Mouse (Mus musculus): Measurements from ENCODE around the gene Polr3gl. TPM values are rescaled to one million over a fixed set of nuclear protein-coding genes. Genes with fewer than 3 reads are reported as not detected.
A peak's percentile ranks its signal among the peaks of the same experiment; 100 is the strongest.
"Not testable (repeated sequence)": the region's sequence is repeated elsewhere in the genome, so short reads cannot be mapped to it uniquely, and the experiment has no call there.

Polr3gl gene
- 10 to 100 TPM; 30.3 to 34.0 TPM for total RNA-seq (2021)
- long read RNA-seq, experiment 1, transcript Polr3gl-201 (8 exons, 1,427 nt), result major isoform, 35 of 44 reads
- long read RNA-seq, experiment 1, partial matches to known transcripts, result 2 of 44 reads
- long read RNA-seq, experiment 1, other reads (novel, unspliced or antisense), result 5 of 44 reads
- long read RNA-seq, experiment 2, transcript Polr3gl-201 (8 exons, 1,427 nt), result major isoform, 31 of 42 reads
- long read RNA-seq, experiment 2, partial matches to known transcripts, result 5 of 42 reads
- long read RNA-seq, experiment 2, other reads (novel, unspliced or antisense), result 6 of 42 reads

DNA sequence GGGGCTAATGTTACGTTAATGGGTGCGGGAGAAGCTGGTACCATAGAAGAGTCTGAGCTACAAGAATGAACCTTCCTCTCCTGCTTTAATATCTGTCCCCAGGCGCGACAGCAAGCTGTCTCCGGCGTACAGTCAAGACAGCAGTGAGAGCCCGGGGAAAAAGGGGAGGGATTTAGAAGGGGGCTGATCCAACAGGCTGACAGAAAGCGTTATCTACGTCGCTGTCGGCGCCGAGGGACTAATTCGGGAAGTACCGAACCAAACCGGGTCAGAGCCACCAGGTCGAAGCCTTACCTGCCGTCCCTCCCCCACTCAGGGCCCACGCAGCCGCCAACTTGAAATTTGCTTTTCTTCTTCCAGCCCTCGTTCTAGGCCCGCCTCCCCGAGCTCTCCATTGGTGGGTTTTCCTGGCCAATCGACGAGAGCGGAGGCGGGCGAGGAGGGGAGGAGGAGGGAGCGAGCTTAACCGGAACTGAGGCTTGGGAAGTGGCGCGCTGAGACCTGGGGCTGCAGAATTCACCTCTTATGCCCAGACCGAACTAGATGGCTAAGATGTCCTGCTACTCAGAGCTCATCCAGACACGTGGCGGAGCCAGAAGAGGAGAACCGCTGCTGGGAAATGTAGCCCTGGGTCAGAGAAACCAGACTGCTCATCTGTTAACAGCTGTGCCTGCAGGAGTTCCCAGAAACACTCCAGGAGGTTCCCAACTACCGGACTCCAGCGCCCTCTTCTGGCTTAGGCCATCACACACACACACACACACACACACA, at the start of gene Polr3gl:
TSS of gene Polr3gl (minus strand) at position 392 of the 771 bp plus-strand sequence.
- intact Hi-C loops (cut with DNase I; ENCODE audit: low total_unique reads), result no loop called here
- peak; percentile 94 for DNase-seq

DNA sequence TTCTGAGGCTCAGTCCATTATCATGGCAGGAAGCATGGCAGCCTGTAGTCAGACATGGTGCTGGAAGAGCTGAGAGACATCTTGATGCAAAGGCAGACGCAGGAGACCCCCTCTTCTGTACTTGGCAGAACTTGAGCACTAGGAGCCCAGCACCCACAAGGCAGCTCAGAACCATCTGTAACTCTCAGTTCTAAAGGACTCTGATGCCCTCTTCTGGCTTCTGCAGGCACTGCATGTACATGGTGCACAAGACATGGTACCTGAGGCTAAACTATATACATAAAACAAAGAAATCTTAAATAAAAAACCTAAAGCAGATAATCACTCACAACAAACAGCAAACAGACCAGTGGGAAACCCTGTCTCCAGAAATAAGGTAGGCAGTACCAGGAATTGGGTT, 45.2 kb upstream of the Polr3gl start:
- intact Hi-C loops (cut with DNase I; ENCODE audit: low total_unique reads), result loop anchor here (5.0 kb wide), 1 partner anchor 52 kb away; no protein-coding TSS in a partner anchor
- DNase-seq, result peak; percentile 35

DNA sequence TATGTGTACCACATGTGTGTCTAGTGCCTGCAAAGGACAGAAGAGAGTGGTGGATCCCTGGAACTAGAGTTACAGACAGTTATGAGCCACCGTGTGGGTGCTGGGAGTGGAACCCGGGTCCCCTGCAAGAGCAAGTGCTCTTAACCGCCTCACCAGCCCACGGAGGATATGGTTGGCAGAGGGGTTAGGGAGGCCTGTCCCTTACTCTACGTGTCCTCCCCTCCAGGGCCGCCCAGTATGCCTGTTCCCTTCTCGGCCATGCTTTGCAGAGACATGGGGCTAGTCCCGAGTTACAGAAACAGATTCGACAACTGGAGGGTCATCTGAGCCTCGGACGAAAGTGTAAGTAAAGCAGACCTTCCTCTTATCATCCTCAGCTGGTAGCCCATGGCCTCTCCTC, 42.5 kb upstream of the Polr3gl start:
- no peak for DNase-seq

DNA sequence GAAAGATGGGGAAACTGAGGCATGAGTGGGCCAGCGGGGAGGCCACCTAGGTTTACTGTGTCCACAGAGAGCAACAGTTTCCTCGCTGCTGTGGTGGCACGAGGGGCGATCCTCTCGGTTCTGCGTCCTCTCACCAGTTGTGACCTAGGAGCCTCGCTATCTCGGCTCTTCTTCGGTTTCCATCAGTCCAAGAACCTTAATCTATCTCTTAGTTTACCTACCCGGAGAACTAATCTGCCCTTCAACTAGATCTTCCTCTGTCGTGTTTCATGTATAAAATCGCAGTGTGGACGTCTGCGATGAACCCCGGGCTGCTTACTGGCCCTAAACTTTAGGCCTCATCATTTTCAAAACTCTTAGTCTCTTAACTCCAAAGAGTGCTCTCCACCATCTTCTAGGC, 41.9 kb upstream of the Polr3gl start:
- DNase-seq, result no peak
- intact Hi-C loops (cut with DNase I; ENCODE audit: low total_unique reads), result loop anchor here (5.0 kb wide), 1 partner anchor 49 kb away; no protein-coding TSS in a partner anchor

More for the DNA sequence above, 42.5 kb upstream of the Polr3gl start:
- intact Hi-C loops (cut with DNase I; ENCODE audit: low total_unique reads), result loop anchor here (5.0 kb wide), 1 partner anchor 49 kb away; no protein-coding TSS in a partner anchor

DNA sequence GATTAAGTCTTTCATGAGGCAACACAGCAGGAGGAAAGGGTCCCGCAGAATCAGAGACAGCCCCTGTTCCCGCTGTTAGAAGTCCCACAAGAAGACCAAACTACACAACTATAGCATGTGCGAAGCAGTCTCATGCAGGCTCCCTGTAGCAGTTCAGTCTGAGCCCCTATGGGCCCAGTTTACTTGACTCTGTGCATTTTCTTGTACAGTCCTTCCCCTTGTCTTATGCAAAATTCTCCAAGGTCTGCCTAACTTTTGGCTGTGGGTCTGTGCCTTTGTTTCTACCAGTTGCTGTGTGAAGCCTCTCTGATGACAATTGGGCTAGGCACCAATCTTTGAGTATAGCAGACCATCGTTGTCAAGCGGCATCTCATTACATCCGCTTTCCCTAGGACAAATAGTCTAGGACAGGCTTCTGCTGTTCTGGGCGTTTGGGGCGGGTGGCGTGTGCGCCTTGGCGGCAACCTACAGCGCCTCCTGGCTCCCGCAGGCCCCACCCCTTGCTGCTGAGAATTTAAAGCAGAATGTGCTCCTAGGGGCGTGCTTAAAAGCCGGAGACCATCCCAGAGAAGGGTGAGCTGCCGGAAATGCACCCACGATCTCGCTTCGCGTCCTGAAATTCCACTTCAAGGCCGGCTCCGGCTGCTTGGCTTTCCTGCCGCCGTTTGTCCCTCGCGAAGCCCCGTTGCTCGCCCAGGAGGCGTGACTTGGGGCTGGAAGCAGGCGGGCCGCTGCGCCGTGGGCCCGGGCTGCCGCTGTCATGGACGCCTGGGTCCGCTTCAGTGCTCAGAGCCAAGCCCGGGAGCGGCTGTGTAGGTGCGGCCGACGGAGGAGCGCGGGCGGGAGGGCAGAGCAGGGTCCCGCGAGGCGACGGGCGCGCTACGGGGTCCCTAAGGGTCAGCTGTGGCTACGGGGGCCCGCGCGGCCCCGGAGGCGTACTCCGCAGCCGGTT, 41.2 kb upstream of the Polr3gl start, which contains the start of the genes Pex11b and Gm42957:
TSS of gene Pex11b (plus strand) at position 449 of the 952 bp plus-strand sequence.
TSS of gene Gm42957 (plus strand) at position 547 of the 952 bp plus-strand sequence.
- peak; percentile 88 for DNase-seq
- intact Hi-C loops (cut with DNase I; ENCODE audit: low total_unique reads), result loop anchor here (5.0 kb wide), 2 partner anchors 38 to 48 kb away; partner anchors contain the start of gene Ankrd34a

DNA sequence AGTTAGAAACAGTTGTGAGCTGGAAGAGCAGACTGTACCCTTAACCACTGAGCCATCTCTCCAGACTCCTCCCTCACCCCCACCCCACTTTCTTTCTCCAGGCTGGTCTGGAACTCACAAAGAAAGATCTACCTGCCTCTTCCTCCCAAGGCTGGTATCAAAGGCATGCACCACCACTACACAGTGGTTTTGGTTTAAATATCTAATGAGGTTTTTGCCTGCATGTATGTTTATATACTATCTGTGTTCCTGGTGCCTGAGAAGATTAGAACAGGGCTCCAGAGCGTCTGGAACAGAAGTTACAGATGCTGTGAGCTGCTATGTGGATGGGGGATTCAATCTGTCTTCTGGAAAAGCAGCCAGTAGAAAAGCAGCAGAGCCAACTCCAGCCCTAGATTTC, 40.0 kb upstream of the Polr3gl start:
- intact Hi-C loops (cut with DNase I; ENCODE audit: low total_unique reads), result loop anchor here (5.0 kb wide), 1 partner anchor 37 kb away; the partner anchor contains the start of gene Ankrd34a
- no peak for DNase-seq

DNA sequence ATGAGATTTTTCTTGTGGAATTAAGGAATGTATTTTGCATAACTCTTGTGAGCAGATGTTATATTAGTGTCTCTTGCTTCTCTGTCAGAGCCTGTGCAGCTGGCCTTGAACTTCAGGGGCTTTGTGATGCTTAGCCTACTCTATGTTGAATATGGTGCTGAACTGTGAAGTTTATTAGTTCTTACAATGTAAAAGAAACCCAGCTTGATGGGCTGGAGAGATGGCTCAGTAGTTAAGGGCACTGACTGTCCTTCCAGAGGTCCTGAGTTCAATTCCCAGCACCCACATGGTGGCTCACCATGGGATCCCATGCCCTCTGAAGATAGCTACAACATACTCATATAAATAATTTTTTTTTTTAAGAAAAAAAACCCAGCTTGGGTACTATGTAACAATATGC, 38.1 kb upstream of the Polr3gl start:
- intact Hi-C loops (cut with DNase I; ENCODE audit: low total_unique reads), result loop anchor here (5.0 kb wide), 1 partner anchor 35 kb away; the partner anchor contains the start of gene Ankrd34a
- no peak for DNase-seq

DNA sequence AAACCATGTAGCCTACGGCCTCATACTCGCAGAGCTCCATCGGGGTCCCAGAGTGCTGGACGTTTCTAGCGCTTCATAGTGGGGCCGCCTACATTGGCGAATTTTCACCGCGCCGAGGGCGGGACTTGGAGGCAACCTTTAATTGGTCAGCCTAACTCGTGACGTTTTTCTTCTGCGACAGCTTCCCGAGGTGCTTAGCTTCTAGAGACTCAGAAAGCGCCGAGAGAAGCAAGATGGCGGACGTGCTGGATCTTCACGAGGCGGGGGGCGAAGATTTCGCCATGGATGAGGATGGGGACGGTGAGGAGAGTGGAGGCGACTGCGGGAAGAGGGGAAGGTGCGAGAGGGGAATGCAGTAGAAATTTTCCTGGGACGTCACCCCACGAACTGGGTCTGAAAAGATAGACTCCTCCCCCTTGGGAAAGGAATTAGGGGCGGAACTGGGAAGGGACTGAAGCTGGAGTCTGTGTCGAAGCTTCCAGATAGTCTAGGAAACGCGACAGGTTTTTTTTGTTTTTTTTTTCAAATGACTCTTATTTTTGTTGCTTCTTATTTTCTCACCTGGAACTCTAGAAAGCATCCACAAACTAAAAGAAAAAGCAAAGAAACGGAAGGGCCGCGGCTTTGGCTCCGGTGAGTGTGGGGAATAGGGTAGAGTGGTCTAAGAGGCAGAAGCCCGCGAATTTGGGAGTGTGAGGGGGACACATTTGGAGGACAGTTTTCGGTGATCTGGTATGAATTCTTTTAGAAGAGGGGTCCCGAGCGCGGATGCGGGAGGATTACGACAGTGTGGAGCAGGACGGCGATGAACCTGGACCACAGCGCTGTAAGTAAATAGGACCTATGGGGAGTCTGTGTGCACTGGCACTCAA, 36.0 kb upstream of the Polr3gl start, which contains the start of gene Rbm8a:
TSS of gene Rbm8a (plus strand) at position 205 of the 872 bp plus-strand sequence.
- DNase-seq, result peak; percentile 94
- intact Hi-C loops (cut with DNase I; ENCODE audit: low total_unique reads), result loop anchor here (5.0 kb wide), 1 partner anchor 33 kb away; the partner anchor contains the start of gene Ankrd34a

DNA sequence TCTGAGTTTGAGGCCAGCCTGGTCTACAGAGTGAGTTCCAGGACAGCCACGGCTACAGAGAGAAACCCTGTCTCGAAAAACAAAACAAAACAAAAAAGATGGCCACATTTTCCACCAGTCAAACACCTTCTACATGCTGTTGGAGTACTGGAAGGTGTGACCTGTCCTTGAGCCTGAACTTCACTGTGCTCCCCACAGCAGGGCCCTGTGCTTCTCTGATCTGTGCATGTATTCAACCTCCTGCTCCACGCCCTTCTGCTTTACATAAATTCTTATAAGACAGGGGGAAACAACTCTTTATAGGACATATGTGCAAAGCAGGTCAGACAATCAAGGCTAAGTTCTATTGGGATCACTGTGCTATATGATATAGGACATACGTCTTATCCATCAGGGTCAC, 29.2 kb upstream of the Polr3gl start:
- no peak for DNase-seq
- intact Hi-C loops (cut with DNase I; ENCODE audit: low total_unique reads), result no loop called here

DNA sequence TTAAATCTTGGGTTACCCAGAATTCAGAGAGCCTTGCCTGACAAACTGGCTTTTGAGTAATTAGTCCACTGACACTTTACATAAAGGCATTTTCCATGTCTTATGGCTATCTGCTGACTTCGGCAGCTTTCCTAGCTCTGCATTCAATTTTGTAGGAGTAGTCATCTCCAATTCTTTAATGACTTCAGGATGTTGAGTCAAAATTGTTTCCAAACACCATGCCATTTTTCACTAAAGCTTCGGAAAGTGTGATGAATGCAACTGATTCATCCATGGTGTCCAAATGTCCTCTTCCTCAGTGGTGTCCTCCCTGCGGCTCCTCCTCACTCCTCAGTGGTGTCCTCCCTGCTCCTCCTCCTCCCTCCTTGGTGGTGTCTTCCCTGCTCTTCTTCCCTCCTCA, 24.0 kb upstream of the Polr3gl start:
- no peak for DNase-seq
- intact Hi-C loops (cut with DNase I; ENCODE audit: low total_unique reads), result no loop called here

DNA sequence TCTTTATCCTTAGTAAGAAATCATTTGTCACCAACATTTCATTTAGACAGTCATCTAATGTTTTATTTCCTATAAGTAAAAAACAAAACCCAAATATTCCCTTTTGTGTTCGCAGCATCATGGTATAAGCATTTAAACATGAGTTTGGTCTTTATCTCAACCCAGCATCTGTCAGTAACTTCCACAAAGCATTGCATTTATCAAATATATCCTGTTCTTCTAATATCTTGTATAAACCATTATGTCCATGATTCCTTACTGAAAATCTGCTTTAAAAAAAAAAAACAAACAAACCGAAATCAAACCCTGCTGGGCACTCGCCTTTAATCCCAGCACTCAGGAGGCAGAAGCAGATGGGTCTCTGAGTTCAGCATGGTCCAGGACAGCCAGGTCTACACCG, 12.6 kb upstream of the Polr3gl start:
- intact Hi-C loops (cut with DNase I; ENCODE audit: low total_unique reads), result no loop called here
- no peak for DNase-seq

DNA sequence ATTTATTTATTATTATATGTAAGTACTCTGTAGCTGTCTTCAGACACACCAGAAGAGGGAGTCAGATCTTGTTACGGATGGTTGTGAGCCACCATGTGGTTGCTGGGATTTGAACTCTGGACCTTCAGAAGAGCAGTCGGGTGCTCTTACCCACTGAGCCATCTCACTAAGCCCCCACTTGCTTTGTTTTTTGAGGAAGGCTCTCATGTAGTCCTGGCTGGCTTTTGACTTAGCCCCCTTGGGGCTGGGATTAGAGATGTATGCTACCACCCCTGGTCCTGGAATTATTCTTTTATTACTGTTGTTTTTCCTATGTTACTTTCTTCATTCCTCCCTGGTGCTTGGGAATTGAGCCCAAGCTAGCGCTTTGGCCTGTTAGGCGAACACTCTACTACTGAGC, 12.0 kb upstream of the Polr3gl start:
- DNase-seq; intact Hi-C loops (cut with DNase I; ENCODE audit: low total_unique reads): not testable (repeated sequence)

DNA sequence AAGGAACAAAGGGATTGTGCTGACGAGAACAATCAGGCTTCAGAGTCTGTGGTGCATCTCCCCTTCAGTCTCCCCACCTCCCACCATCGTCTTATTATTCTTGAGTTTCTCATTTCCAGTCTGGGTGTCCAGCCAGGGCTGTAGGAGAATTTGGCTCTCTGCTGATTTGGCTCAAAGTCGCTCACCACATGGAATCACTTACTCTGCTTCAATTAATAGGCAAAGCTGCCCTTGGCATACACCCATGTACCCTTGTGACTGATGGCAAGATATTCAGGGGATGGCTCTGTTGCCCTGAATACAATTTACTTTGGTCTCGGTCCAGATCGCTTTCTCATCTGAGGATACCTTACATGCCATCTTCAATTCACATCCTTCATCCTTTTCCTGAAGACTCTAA, 9.3 kb upstream of the Polr3gl start:
- intact Hi-C loops (cut with DNase I; ENCODE audit: low total_unique reads), result no loop called here
- DNase-seq, result no peak

DNA sequence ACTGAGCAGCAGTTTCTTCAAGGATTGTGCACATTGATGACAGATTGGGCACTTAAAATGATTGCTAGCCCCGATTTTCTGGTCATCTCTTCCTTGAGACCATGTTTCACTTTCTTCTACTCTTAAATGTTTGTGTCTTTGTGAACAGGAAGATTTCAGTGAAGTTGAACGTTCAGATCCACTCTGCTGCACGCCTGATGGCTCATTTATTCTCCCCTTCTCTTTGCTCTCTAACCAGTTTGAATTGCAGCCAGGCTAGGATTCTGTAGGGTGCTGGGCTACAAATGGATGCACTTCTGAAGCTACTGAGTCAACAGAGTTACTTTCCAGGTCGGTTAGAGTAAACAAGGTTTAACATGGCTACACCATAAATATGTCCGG, 8.7 kb upstream of the Polr3gl start:
- intact Hi-C loops (cut with DNase I; ENCODE audit: low total_unique reads), result no loop called here
- DNase-seq, result no peak

DNA sequence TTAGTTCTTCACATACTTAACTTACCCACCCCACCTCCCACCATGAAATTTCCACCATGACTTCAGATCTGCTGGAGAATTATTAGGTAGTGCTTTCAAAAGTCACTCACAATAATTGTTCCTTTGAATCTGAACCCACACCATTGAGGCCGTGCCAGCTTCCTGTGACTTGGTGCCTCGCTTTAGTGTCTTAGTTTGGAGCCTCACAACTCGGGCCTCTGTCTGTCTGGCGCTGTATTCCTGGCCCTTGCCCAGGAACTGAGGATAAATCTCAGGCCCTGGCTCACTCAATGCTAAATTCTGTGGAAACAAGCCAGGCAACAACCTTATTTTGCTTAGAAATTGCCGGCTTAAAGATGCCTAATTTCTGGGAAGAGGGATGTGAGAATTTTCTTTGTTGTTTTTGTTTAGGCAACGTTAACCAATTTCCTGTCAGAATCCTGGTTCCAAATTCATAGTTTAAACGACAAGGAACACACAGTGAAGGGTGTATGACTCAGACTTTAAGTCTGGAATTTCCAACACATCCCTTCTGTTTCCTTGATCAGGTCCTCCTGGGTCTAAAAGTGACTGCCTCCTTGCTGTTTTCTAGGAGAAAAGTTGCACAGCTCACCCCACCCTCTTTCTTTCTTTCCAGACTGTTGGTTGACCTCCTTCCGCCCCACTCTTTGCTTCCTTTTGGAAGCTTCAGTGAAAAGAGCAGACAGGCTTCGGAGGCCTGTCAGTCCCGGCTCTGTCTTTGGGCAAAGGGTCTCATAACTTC, 8.1 kb upstream of the Polr3gl start:
- peak; percentile 45 for DNase-seq
- intact Hi-C loops (cut with DNase I; ENCODE audit: low total_unique reads), result no loop called here

DNA sequence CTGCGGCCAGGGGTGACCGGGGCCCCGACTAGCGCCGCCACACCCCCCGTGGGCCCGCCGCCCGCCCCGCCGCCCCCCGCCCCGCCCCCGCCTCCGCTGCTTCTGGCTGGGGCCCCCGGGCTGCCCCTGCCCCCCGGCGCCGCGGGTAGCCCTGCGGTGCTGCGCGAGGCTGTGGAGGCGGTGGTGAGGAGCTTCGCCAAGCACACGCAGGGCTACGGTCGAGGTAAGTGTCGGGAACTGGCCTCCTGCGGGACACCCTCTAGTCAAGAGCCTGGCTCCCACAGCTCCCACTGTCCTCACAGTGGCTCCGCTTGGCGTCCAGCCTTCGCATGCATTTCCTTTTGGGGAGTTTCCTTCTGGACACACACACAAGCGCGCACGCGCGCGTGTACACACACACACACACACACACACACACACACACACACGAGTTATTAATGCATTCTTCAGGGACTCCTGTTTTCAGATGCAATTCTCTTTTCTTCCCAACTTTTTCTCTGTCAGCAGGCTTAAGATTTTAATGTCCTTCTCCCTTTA, 7.3 kb upstream of the Polr3gl start:
- intact Hi-C loops (cut with DNase I; ENCODE audit: low total_unique reads), result no loop called here
- DNase-seq, result peak; percentile 80

DNA sequence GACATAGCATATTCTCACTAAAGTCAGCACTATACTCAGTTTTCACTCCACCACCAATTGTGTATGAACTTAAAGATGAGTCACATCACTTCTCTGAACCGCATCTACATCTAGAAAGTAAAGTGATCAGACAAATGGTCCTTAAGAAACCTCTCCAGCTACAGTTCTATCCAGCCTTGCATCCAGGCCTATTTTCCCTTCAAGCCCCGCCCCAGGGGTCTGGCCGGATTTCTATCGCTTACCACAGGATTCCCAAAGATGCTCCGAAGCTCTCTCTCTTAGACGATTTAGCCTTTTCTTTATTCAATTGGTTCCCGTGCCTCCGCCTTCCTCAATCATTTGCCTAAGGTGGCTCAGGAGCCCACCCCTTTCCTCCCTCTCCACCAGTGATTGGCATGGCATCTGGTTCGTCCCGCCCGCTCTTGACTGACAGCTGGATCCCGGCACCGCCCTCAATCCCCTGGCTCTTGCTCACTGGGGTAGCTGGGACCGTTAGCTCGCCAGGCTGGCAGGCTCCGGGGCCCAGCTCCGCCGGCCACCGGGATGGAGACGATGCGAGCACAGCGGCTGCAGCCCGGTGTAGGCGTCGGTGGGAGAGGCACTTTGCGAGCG, 6.8 kb upstream of the Polr3gl start, which contains the start of gene Lix1l:
TSS of gene Lix1l (plus strand) at position 511 of the 612 bp plus-strand sequence.
- DNase-seq, result peak; percentile 95
- intact Hi-C loops (cut with DNase I; ENCODE audit: low total_unique reads), result no loop called here

Data from gastrocnemius, postnatal 14 days (tissue).